Mouse (Mus musculus): ENCODE measurements around the gene Gm20388. TPM values are rescaled to one million over a fixed set of nuclear protein-coding genes. Genes with fewer than 3 reads are reported as not detected.

Gm20388 gene
- polyA plus RNA-seq, 1 experiment, result 28.1 TPM

GRCm38 (mm10) chr8:123819683-123820610 lies 3909.3 kb downstream of the Gm20388 start:
- Histone ChIP-seq H3K36me3 (ENCODE audit: control insufficient read depth, insufficient read depth, low read length, poor library complexity, severe bottlenecking) (no peaks in the 10 kb centered on the region), H3K4me1 (ENCODE audit: control insufficient read depth, insufficient read depth, low read length) (no peaks in the 10 kb centered on the region), H3K4me3 (ENCODE audit: low read depth, low read length) (no peak overlapping the region), H3K27me3 (ENCODE audit: control insufficient read depth, insufficient read depth, low read length, poor library complexity, severe bottlenecking) (no peaks in the 10 kb centered on the region), H3K27ac (ENCODE audit: insufficient read depth, low read length) (no peak overlapping the region), H3K9ac (ENCODE audit: low read depth, poor library complexity, severe bottlenecking) (no peak overlapping the region), H3K9me3 (replicated peaks; ENCODE audit: control insufficient read depth, insufficient read depth, low read length, poor library complexity, severe bottlenecking) (no peaks in the 10 kb centered on the region; the same call in 1 of the 2 replicates)
- TF ChIP-seq CTCF (IDR thresholded peaks at IDR 0.05; ENCODE audit: low read depth, low read length) (no peak), POLR2A (IDR thresholded peaks at IDR 0.05; ENCODE audit: insufficient read depth, low read length) (no peak)

- H3K36me3 ChIP-seq (ENCODE audit: control insufficient read depth, insufficient read depth, low read length, poor library complexity, severe bottlenecking), result no peaks in the 10 kb centered on the region
- H3K27ac ChIP-seq (ENCODE audit: insufficient read depth, low read length), result no peak overlapping the region
These were observed 3910.1 kb downstream of the Gm20388 start for GRCm38 (mm10) chr8:123820780-123821179.

GRCm38 (mm10) chr8:123823111-123823510 lies 3912.5 kb downstream of the Gm20388 start:
- Histone ChIP-seq H3K9me3 (replicated peaks; ENCODE audit: control insufficient read depth, insufficient read depth, low read length, poor library complexity, severe bottlenecking) (no peaks in the 10 kb centered on the region; the same call in 1 of the 2 replicates), H3K36me3 (ENCODE audit: control insufficient read depth, insufficient read depth, low read length, poor library complexity, severe bottlenecking) (peaks cover 2% of the 10 kb centered on the region; the same call in 1 of the 2 replicates), H3K9ac (ENCODE audit: low read depth, poor library complexity, severe bottlenecking) (no peak overlapping the region), H3K4me1 (ENCODE audit: control insufficient read depth, insufficient read depth, low read length) (no peaks in the 10 kb centered on the region), H3K27me3 (ENCODE audit: control insufficient read depth, insufficient read depth, low read length, poor library complexity, severe bottlenecking) (no peaks in the 10 kb centered on the region), H3K27ac (ENCODE audit: insufficient read depth, low read length) (no peak overlapping the region), H3K4me3 (ENCODE audit: low read depth, low read length) (no peak overlapping the region)
- TF ChIP-seq POLR2A (IDR thresholded peaks at IDR 0.05; ENCODE audit: insufficient read depth, low read length), result no peak
- peak; percentile 39 for TF ChIP-seq CTCF (IDR thresholded peaks at IDR 0.05; ENCODE audit: low read depth, low read length)
- no peak for TF ChIP-seq EP300 (IDR thresholded peaks at IDR 0.05; ENCODE audit: insufficient read depth, low read depth, low read length)

More at GRCm38 (mm10) chr8:123820780-123821179, 3910.1 kb downstream of the Gm20388 start:
- Histone ChIP-seq H3K27me3 (ENCODE audit: control insufficient read depth, insufficient read depth, low read length, poor library complexity, severe bottlenecking) (no peaks in the 10 kb centered on the region), H3K4me1 (ENCODE audit: control insufficient read depth, insufficient read depth, low read length) (no peaks in the 10 kb centered on the region), H3K9ac (ENCODE audit: low read depth, poor library complexity, severe bottlenecking) (no peak overlapping the region), H3K9me3 (replicated peaks; ENCODE audit: control insufficient read depth, insufficient read depth, low read length, poor library complexity, severe bottlenecking) (no peaks in the 10 kb centered on the region; the same call in 1 of the 2 replicates), H3K4me3 (ENCODE audit: low read depth, low read length) (no peak overlapping the region)
- TF ChIP-seq CTCF (IDR thresholded peaks at IDR 0.05; ENCODE audit: low read depth, low read length) (no peak), POLR2A (IDR thresholded peaks at IDR 0.05; ENCODE audit: insufficient read depth, low read length) (no peak), EP300 (IDR thresholded peaks at IDR 0.05; ENCODE audit: insufficient read depth, low read depth, low read length) (no peak)

GRCm38 (mm10) chr8:123823532-123824123 lies 3913.0 kb downstream of the Gm20388 start:
- H3K9me3 ChIP-seq (replicated peaks; ENCODE audit: control insufficient read depth, insufficient read depth, low read length, poor library complexity, severe bottlenecking), result no peaks in the 10 kb centered on the region; the same call in 1 of the 2 replicates
- no peak overlapping the region for H3K4me3 ChIP-seq (ENCODE audit: low read depth, low read length)
- peaks cover 2% of the 10 kb centered on the region for H3K36me3 ChIP-seq (ENCODE audit: control insufficient read depth, insufficient read depth, low read length, poor library complexity, severe bottlenecking)
- no peak for TF ChIP-seq POLR2A (IDR thresholded peaks at IDR 0.05; ENCODE audit: insufficient read depth, low read length)
- no peak for TF ChIP-seq EP300 (IDR thresholded peaks at IDR 0.05; ENCODE audit: insufficient read depth, low read depth, low read length)
- TF ChIP-seq CTCF (IDR thresholded peaks at IDR 0.05; ENCODE audit: low read depth, low read length), result no peak
- H3K27me3 ChIP-seq (ENCODE audit: control insufficient read depth, insufficient read depth, low read length, poor library complexity, severe bottlenecking), result no peaks in the 10 kb centered on the region
- H3K27ac ChIP-seq (ENCODE audit: insufficient read depth, low read length), result no peak overlapping the region
- H3K4me1 ChIP-seq (ENCODE audit: control insufficient read depth, insufficient read depth, low read length), result no peaks in the 10 kb centered on the region
- H3K9ac ChIP-seq (ENCODE audit: low read depth, poor library complexity, severe bottlenecking), result no peak overlapping the region

- Histone ChIP-seq H3K27ac (ENCODE audit: insufficient read depth, low read length) (0 out of 2 replicates have a peak overlapping the region, but pooled peaks have one; percentile 22), H3K27me3 (ENCODE audit: control insufficient read depth, insufficient read depth, low read length, poor library complexity, severe bottlenecking) (no peaks in the 10 kb centered on the region), H3K9ac (ENCODE audit: low read depth, poor library complexity, severe bottlenecking) (no peak overlapping the region), H3K4me3 (ENCODE audit: low read depth, low read length) (0 out of 2 replicates have a peak overlapping the region, but pooled peaks have one; percentile 18), H3K9me3 (replicated peaks; ENCODE audit: control insufficient read depth, insufficient read depth, low read length, poor library complexity, severe bottlenecking) (no peaks in the 10 kb centered on the region; the same call in 1 of the 2 replicates), H3K36me3 (ENCODE audit: control insufficient read depth, insufficient read depth, low read length, poor library complexity, severe bottlenecking) (peaks cover 15% of the 10 kb centered on the region), H3K4me1 (ENCODE audit: control insufficient read depth, insufficient read depth, low read length) (no peaks in the 10 kb centered on the region)
- TF ChIP-seq EP300 (IDR thresholded peaks at IDR 0.05; ENCODE audit: insufficient read depth, low read depth, low read length) (0 out of 2 replicates have a peak, but pooled peaks have one; percentile 27), POLR2A (IDR thresholded peaks at IDR 0.05; ENCODE audit: insufficient read depth, low read length) (no peak), CTCF (IDR thresholded peaks at IDR 0.05; ENCODE audit: low read depth, low read length) (peak; percentile 97)
These were observed 3915.4 kb downstream of the Gm20388 start for GRCm38 (mm10) chr8:123826001-123826400.

Measured in ES-Bruce4 (cell line).